ENCODE assay signal across 8 mouse cellular contexts in the genomic region with DNA sequence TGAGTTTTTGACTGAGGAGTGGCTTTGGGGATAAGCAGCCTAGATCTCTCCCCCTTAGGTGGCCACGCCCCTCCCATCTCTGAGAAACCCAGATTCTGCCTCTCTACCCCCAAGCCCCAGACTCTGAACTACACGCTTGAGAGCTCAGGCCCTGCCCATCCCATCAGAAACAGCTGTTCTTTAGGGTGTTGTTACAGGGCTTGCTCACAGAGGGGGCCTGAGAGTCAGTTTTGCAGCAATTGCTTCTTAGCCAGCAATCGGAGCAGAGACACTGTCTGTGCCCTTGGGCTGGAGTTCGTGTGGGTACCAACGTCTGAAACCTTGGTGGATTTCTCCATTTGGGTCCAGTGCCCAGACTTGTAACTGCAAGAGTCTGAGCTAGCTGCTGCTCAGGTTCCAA. TPM values are rescaled to one million over a fixed set of nuclear protein-coding genes. Genes with fewer than 3 reads are reported as not detected.
A peak's percentile ranks its signal among the peaks of the same experiment; 100 is the strongest.
DNase-seq lines count a peak whose midpoint lies in the region; ATAC-seq and TF ChIP-seq lines count a peak whose summit lies in the region.

No protein-coding gene starts in this region.

- H3K9ac ChIP-seq in embryonic facial prominence, embryonic 11.5 days (replicated peaks; ENCODE audit: low read length) = no peak overlapping the region
- no peak overlapping the region for H3K9ac ChIP-seq in heart, embryonic 12.5 days
- H3K9ac ChIP-seq in lung, embryonic 15.5 days = no peak overlapping the region

- H3K4me1 ChIP-seq in embryonic facial prominence, embryonic 11.5 days (ENCODE audit: control insufficient read depth, insufficient read depth, low read length) = peaks cover 17% of the 10 kb centered on the region
- peaks cover 19% of the 10 kb centered on the region for H3K4me1 ChIP-seq in heart, embryonic 12.5 days (replicated peaks)
- peaks cover 40% of the 10 kb centered on the region for H3K4me1 ChIP-seq in lung, embryonic 15.5 days

- H3K9me3 ChIP-seq in embryonic facial prominence, embryonic 11.5 days (replicated peaks; ENCODE audit: control insufficient read depth, low read length) = no peaks in the 10 kb centered on the region
- H3K9me3 ChIP-seq in heart, embryonic 12.5 days (replicated peaks) = no peaks in the 10 kb centered on the region
- H3K9me3 ChIP-seq in lung, embryonic 15.5 days = no peaks in the 10 kb centered on the region

- peak; percentile 23 to 52 for DNase-seq in layer of hippocampus, adult 2 months (ENCODE audit: low spot score in 2 of 2)
- no peak for DNase-seq in layer of hippocampus, adult 9-10 months (ENCODE audit: low spot score)
- DNase-seq in embryonic facial prominence, embryonic 11.5 days (ENCODE audit: low spot score) = peak; percentile 90
- peak; percentile 76 for DNase-seq in kidney, postnatal 10 days
- peak; percentile 31 for DNase-seq in ovary, postnatal 10 days (ENCODE audit: low spot score)
- peak; percentile 44 to 71 for DNase-seq in urinary bladder, postnatal 4 days (ENCODE audit: low spot score in 2 of 2)

- H3K36me3 ChIP-seq in embryonic facial prominence, embryonic 11.5 days (replicated peaks; ENCODE audit: control insufficient read depth, insufficient read depth, low read depth, low read length) = no peaks in the 10 kb centered on the region
- H3K36me3 ChIP-seq in heart, embryonic 12.5 days = no peaks in the 10 kb centered on the region
- H3K36me3 ChIP-seq in lung, embryonic 15.5 days = no peaks in the 10 kb centered on the region

- H3K4me2 ChIP-seq in embryonic facial prominence, embryonic 11.5 days (ENCODE audit: low read depth, low read length) = no peak overlapping the region
- peak overlapping the region; percentile 18; the same call in 1 of the 2 replicates for H3K4me2 ChIP-seq in heart, embryonic 12.5 days
- 0 out of 2 replicates have a peak overlapping the region, but pooled peaks have one; percentile 97 for H3K4me2 ChIP-seq in lung, embryonic 15.5 days

- no peak overlapping the region; the same call in 1 of the 2 replicates for H3K27ac ChIP-seq in layer of hippocampus, adult 2 months
- no peak overlapping the region for H3K27ac ChIP-seq in embryonic facial prominence, embryonic 11.5 days (replicated peaks; ENCODE audit: low read depth, low read length)
- no peak overlapping the region for H3K27ac ChIP-seq in heart, embryonic 12.5 days (ENCODE audit: poor library complexity, severe bottlenecking)
- H3K27ac ChIP-seq in lung, embryonic 15.5 days = 0 out of 2 replicates have a peak overlapping the region, but pooled peaks have one; percentile 18

- peaks cover 8% of the 10 kb centered on the region for H3K27me3 ChIP-seq in embryonic facial prominence, embryonic 11.5 days (ENCODE audit: control insufficient read depth, insufficient read depth, low read length)
- H3K27me3 ChIP-seq in heart, embryonic 12.5 days (replicated peaks) = peaks cover 33% of the 10 kb centered on the region
- peaks cover 79% of the 10 kb centered on the region for H3K27me3 ChIP-seq in lung, embryonic 15.5 days

- WGBS in embryonic facial prominence, embryonic 11.5 days = 4% methylated on average over 5 of the region's 5 CpGs
- WGBS in heart, embryonic 12.5 days = 4% methylated on average over 5 of the region's 5 CpGs
- WGBS in lung, embryonic 15.5 days = 2% methylated on average over 5 of the region's 5 CpGs

- 0 out of 2 replicates have a peak, but pooled peaks have one; percentile 26 for ATAC-seq in embryonic facial prominence, embryonic 11.5 days (replicated peaks; ENCODE audit: insufficient number of reproducible peaks, low FRiP score, low TSS enrichment, low read depth)
- 0 out of 2 replicates have a peak, but pooled peaks have one; percentile 17 for ATAC-seq in heart, embryonic 12.5 days (ENCODE audit: insufficient number of reproducible peaks, low FRiP score)
- ATAC-seq in lung, embryonic 15.5 days (ENCODE audit: borderline replicate concordance, extremely low read depth, low FRiP score, low TSS enrichment) = peak; percentile 29; the same call in 1 of the 2 replicates

- no peak overlapping the region for H3K4me3 ChIP-seq in layer of hippocampus, adult 2 months
- H3K4me3 ChIP-seq in embryonic facial prominence, embryonic 11.5 days (ENCODE audit: low read depth, low read length) = no peak overlapping the region
- no peak overlapping the region for H3K4me3 ChIP-seq in heart, embryonic 12.5 days
- H3K4me3 ChIP-seq in lung, embryonic 15.5 days = no peak overlapping the region

- TF ChIP-seq CTCF in layer of hippocampus, adult 2 months (conservative IDR thresholded peaks at IDR 0.05) = peak; percentile 80

RNA-seq across cellular contexts. Expression of a gene that starts 1.5 kb away (rescaled TPM):
- total RNA-seq in layer of hippocampus, adult 2 months (2021) = 10 to 100 TPM; 22.2 to 24.8 TPM
- polyA plus RNA-seq in embryonic facial prominence, embryonic 11.5 days (2014; fragmentation: Nextera tagmentation; extraction: Ambion mirVana) = 0.88 and 1.1 TPM in 2 replicates
- 3.3 and 4.3 TPM in 2 replicates for polyA plus RNA-seq in heart, embryonic 12.5 days (2016; fragmentation: Nextera tagmentation; extraction: Ambion mirVana)
- polyA plus RNA-seq in lung, embryonic 15.5 days (2015; fragmentation: Nextera tagmentation; extraction: Ambion mirVana) = 2.7 and 2.9 TPM in 2 replicates
